20 mouse cellular contexts compared by ENCODE assay signal in the genomic region with DNA sequence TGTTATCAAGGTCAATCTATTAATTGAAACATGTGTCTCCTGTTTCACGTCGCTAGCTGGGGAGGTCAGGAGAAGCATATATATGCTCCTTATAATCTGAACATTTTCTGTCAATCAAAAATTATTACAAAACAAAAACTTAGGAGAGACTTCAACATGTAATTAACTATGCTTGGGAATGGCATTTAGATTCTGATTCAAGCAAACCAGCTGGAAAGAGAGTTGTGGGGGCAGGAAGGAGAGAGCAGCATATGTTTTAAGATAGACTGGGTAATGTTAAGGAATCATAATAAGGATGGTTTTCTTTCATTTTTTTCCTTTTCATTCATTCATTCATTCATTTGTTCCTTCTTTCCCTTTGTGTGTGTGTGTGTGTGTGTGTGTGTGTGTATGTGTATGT.
A peak's percentile ranks its signal among the peaks of the same experiment; 100 is the strongest.
DNase-seq lines count a peak whose midpoint lies in the region; ATAC-seq lines count a peak whose summit lies in the region.
"Had no signal": no experiment of that assay in that cellular context is flagged by ENCODE, and none has a peak within 500 bp of the region (broad histone marks: within the 10 kb centered on the region; RNA-seq: fewer than 3 reads in every experiment).

No protein-coding gene starts in this region.

- intact Hi-C loops in left cerebral cortex, postnatal 25 days (cut with DNase I), result no loop called here

- H3K36me3 ChIP-seq in hindbrain, embryonic 12.5 days, result no peaks in the 10 kb centered on the region
- H3K36me3 ChIP-seq: embryonic facial prominence, embryonic 12.5 days; forebrain, embryonic 12.5 days; heart, embryonic 13.5 days had no signal

- DNase-seq in frontal cortex, postnatal 14 days (ENCODE audit: low spot score in 2 of 2), result no peak
- DNase-seq in layer of hippocampus, adult 18-20 months (ENCODE audit: low spot score in 2 of 2), result peak; percentile 37 to 57
- DNase-seq in layer of hippocampus, postnatal 36 days, result no peak
- peak; percentile 29 to 82 for DNase-seq in left cerebral cortex, postnatal 25 days (ENCODE audit: low spot score in 2 of 2)
- no peak for DNase-seq in left cerebral cortex, adult 11 months (ENCODE audit: low spot score)
- DNase-seq in layer of hippocampus, adult 9-11 months, result peak; percentile 40
- DNase-seq: adrenal gland, postnatal 10 days; cerebellum, adult 11-12 months; cerebellum, adult 9-10 months; cerebellum, postnatal 25 days; gastrocnemius, postnatal 36 days; heart, adult 11 months; heart, postnatal 36 days had no signal

- H3K4me1 ChIP-seq in hindbrain, embryonic 12.5 days, result no peaks in the 10 kb centered on the region
- H3K4me1 ChIP-seq: embryonic facial prominence, embryonic 12.5 days; forebrain, embryonic 12.5 days had no signal

- peak; percentile 98 for ATAC-seq in frontal cortex, adult (ENCODE audit: low TSS enrichment)
- ATAC-seq in hindbrain, embryonic 12.5 days (ENCODE audit: low FRiP score), result no peak
- ATAC-seq: forebrain, embryonic 16.5 days; hindbrain, embryonic 16.5 days had no signal

- no peak overlapping the region for H3K4me3 ChIP-seq in hindbrain, embryonic 12.5 days
- H3K4me3 ChIP-seq: embryonic facial prominence, embryonic 12.5 days; forebrain, embryonic 12.5 days; heart, embryonic 13.5 days had no signal

- no peaks in the 10 kb centered on the region for H3K9me3 ChIP-seq in hindbrain, embryonic 12.5 days (replicated peaks)
- H3K9me3 ChIP-seq: embryonic facial prominence, embryonic 12.5 days; forebrain, embryonic 12.5 days had no signal

- no peaks in the 10 kb centered on the region for H3K27me3 ChIP-seq in hindbrain, embryonic 12.5 days
- H3K27me3 ChIP-seq: embryonic facial prominence, embryonic 12.5 days; forebrain, embryonic 12.5 days; heart, embryonic 13.5 days had no signal

- H3K9ac ChIP-seq in hindbrain, embryonic 12.5 days, result no peak overlapping the region
- H3K9ac ChIP-seq: embryonic facial prominence, embryonic 12.5 days; forebrain, embryonic 12.5 days; heart, embryonic 13.5 days had no signal

- no peak overlapping the region for H3K27ac ChIP-seq in hindbrain, embryonic 12.5 days
- H3K27ac ChIP-seq: embryonic facial prominence, embryonic 12.5 days; forebrain, embryonic 12.5 days; heart, embryonic 13.5 days had no signal

- 93% methylated on average over 2 of the region's 2 CpGs for WGBS in hindbrain, embryonic 12.5 days

- no peak overlapping the region for H3K4me2 ChIP-seq in hindbrain, embryonic 12.5 days (replicated peaks)
- H3K4me2 ChIP-seq: embryonic facial prominence, embryonic 12.5 days; forebrain, embryonic 12.5 days; heart, embryonic 13.5 days had no signal

Comparison
In these comparisons a context has a peak if more than half of its experiments do, and no peak if none do; other contexts are left out.
1. DNase-seq: peak in layer of hippocampus, adult 18-20 months (2 of 2), left cerebral cortex, postnatal 25 days (2 of 2) and layer of hippocampus, adult 9-11 months (single experiment); none in frontal cortex, postnatal 14 days (0 of 2), layer of hippocampus, postnatal 36 days (0 of 2) and left cerebral cortex, adult 11 months (single experiment).